Mouse (Mus musculus) cerebral cortex, adult 2 months (tissue): Measurements from ENCODE around the gene Park7.

Experiments
- WGBS: fragments of 180-500 bp; shearing (Covaris S2); methylation state at CpG from one replicate; pipeline ENCODE4 v1.1.7; 2018; 5-methylcytosine and 5-hydroxymethylcytosine counted together

Gene Park7

GRCm38 (mm10) chr4:150910164-150910951 lies 3.9 kb downstream of the Park7 start:
- 87% methylated on average over 19 of the region's 19 CpGs for WGBS

- WGBS = under 1% methylated on average over 56 of the region's 56 CpGs
These were observed 4.6 kb downstream of the Park7 start for GRCm38 (mm10) chr4:150909451-150910156.

- 74% methylated on average over 5 of the region's 5 CpGs for WGBS
These were observed 5.7 kb downstream of the Park7 start for GRCm38 (mm10) chr4:150908512-150908911.

DNA sequence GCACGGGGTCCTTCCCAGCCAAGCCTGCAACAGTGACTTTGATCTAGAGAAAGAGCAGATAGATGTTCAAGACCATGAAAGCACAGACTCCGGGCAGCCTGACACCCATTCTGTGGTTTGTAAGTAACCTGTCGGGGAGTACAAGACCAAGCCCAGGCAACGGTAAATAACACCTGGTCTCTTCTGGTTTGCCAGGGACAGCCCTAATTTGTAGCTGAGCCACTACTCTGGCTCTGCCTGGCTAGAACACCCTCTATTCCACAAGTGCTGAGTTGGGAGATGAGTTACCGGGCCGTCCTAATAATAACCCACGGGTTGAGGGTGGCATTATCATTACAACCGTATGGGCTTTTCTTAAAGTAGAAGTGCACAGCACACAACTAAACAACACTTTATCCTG lies 7.1 kb downstream of the Park7 start:
- WGBS = 88% methylated on average over 8 of the region's 8 CpGs

DNA sequence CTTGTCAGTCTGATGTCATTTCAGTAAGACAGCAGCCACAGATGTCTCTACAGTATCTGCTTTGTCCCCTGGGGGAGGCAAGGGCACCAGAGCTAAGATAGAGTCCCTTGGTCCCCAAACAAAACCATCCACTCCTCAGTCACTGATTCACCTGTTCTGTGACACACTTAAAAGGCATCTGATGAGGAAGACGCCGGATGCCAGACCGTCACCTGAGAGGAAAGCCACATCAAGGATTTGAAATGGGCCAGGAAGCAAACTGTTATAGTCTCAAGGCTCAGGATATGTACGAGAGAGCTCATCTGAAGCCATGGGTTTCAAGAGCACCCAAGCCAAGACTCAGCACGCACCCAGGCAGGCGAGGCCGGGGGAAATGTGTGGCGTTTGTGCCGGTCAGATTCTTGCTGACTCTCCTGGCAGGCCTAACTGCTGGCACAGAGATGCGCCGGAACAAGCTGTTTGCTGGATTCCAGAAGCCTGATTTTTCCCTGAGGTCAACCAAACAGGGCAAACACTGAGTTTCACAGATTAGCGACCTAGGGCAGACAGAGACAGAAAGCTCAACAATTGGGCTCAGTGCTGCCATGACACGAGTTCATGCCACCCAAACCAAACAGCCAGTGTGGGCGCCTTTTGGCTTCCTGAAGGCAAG lies 11.0 kb downstream of the Park7 start:
- 89% methylated on average over 14 of the region's 14 CpGs for WGBS

DNA sequence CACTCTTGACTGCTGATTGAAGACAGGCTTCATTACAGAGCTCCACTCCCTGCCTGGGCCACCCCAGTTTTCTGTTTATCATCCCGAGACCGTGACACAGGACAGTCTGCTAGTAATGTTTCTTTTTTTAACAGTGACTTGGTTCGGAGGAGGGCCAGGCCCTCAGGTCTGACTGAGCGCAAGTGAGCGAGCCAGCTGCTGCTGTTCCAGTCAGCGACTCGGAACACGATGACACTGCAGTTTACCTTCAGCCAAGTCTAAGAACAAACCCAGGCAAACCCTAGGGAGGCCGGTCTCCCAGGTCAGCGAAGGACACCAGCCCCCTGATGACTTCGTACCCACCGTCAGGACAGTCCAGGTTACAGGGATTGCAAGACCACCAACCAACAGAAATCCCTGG lies 12.2 kb downstream of the Park7 start:
- whole genome bisulfite sequencing = 85% methylated on average over 12 of the region's 12 CpGs

- 39% methylated on average over 9 of the region's 9 CpGs for WGBS
These were observed 12.6 kb downstream of the Park7 start for GRCm38 (mm10) chr4:150901651-150902050.

DNA sequence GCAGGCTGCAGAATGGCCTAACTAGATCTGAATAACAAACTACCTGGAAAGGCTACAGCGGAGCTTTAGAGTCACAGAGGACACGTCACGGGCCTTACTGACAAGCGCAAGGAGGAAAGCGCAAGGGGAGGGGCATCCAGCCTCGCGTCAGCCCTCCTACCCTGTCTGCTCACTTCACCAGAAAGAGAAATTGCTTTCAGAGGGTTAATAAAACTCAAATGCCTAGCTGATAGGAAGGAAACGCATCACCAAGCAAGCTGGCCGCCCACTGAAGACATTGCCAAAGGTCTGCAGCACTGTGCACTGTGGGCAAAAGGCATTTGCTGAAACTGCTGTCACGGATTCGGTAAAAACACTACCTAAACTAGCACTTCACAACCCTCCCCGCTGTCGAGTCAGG lies 13.8 kb downstream of the Park7 start:
- 94% methylated on average over 13 of the region's 13 CpGs for whole genome bisulfite sequencing

GRCm38 (mm10) chr4:150898716-150899365 lies 15.4 kb downstream of the Park7 start:
- WGBS = 61% methylated on average over 13 of the region's 13 CpGs

- WGBS = 94% methylated on average over 26 of the region's 26 CpGs
These were observed 17.2 kb downstream of the Park7 start for GRCm38 (mm10) chr4:150896896-150897624.

DNA sequence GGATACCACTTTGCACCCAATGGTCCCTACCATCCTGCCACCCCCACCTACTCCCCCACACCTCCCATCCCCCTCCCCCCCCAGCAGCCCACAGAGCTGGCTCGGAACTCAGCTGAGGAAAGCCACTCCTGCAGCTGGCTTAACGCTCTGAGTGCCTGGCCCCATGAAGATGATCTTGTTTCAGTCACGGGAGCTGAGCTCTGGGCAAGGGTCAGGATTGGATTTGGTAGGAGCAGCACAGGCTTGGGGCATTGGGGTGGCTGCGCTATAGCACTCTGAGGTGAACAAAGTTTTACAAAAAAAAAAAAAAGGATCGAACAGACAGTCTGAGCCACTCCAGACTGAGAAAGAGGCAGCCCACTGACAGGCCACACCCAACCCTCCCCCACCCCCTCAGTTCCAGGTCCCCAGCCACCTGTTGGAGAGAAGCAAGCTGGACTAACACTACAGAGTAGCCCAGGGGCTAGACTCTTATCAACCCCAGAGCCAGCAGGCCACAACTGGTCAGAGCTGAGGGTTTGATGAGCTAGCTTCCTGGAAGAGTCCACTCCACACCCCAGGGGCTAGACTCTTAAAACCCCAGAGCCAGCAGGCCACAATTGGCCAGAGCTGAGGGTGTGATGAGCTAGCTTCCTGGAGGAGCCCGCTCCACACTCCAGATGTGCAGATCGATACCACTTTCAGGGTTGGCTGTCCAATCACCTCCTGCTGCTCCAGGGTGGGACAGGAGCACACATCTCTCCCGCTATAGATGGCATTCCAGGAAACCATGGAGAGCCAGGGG lies 19.3 kb downstream of the Park7 start:
- 79% methylated on average over 8 of the region's 8 CpGs for WGBS

- 89% methylated on average over 5 of the region's 5 CpGs for WGBS
These were observed 22.9 kb downstream of the Park7 start for GRCm38 (mm10) chr4:150891308-150891707.

DNA sequence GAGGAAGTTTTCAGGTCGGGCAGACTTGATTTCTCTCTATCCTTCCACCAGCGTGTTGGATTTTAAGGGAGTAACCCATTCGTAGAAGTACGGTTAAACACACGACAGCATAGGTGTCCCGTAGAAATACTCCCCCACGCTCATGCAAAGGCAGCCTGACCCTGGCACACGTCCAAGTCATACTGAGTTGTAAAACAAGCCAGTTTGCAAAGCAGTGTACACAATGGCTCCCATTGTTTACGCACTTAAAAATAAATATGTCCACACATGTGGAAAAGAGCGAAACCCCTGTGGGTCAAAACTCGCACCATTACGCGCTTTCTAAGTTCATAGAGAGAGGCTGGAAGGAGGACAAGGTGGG lies 24.3 kb downstream of the Park7 start:
- 51% methylated on average over 13 of the region's 13 CpGs for WGBS

- WGBS = 42% methylated on average over 20 of the region's 20 CpGs
These were observed 24.8 kb downstream of the Park7 start for GRCm38 (mm10) chr4:150889273-150889954.

DNA sequence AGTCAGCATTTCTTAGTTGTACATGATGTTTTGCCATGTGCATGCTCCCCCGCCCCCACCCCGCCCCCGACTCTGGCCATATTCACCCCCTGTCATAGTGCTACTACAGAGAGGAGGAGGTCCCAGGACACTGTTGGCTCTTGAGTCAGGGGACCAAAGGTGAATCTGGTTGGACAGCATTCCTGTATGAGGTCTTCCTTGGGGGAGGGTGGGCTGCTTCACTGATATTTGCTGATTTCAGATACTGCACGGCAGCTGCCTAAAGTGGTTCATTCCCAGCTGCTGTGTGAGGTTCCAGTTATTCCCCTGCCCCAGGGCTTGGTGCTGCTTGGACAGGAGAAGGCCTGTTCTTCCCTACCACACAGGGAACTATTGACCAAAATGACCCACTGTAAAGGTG lies 25.7 kb downstream of the Park7 start:
- WGBS = 90% methylated on average over 4 of the region's 4 CpGs

- 95% methylated on average over 5 of the region's 5 CpGs for WGBS
These were observed 26.3 kb downstream of the Park7 start for GRCm38 (mm10) chr4:150887903-150888302.

DNA sequence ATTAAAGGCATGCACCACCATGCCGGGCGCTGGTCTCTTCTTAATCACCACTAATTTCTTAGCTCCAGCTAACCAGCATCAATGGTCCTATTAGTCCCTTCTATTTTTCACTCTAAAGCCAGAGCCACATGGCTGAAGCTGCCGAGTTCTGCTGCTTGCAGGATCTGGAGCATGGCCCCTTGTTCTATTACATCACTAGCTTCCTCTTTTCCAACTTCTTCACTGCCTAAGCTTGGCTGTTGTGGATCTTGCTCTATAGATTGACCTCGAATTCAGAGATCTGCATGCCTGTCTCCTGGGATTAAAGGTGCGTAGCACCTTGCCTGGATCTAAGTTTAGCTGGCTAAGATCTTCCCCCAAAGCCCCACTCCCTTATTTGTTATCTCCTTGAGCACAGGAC lies 31.6 kb downstream of the Park7 start:
- 90% methylated on average over 5 of the region's 5 CpGs for WGBS

- 91% methylated on average over 5 of the region's 5 CpGs for WGBS
These were observed 33.9 kb downstream of the Park7 start for GRCm38 (mm10) chr4:150880364-150880763.

DNA sequence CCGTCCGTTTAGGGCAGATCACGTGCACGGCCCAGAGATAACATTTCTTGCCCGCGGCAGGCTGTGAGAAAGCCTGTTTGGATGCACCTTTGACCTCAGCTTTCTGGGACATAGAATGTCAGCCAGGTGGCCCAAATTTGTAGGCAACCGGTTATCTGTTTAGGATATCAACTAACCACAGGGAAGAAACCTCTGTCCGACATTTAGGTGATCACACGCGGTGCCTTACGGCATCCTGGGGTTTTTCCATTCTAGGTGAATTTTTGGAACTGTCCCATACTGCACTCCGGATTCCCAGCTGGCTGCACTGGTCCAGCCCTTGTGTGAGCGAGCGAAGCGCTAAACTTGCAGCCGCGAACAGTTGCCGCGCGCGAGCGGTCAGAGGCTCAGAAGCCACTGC lies 34.6 kb downstream of the Park7 start:
- WGBS = 94% methylated on average over 22 of the region's 22 CpGs

DNA sequence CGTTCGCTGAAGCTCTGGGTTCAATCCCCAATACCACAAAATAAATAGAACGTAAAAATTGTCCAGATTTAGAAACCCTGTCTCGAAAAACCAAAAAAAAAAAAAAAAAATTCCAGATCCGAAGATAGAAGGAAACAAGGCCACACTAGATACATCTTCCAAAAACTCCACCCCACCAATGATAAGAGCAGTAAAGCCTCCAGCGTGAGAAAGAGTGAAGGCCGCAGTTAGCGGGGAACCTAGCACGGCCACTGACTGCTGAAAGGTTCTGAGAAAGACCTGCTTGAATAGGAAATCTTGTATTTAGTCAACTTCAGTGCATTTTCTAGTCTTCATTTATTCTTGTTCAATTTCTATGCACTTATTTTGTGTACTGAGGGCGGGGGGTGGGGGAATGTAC lies 38.8 kb downstream of the Park7 start:
- WGBS = 79% methylated on average over 10 of the region's 10 CpGs
